Mouse (Mus musculus) T-cell, adult 2 months (primary cell): ENCODE results near the gene Ccdc62.

Experiments used
- DNase-seq: peaks from one replicate; pipeline ENCODE4 v3.0.0; 2022; ENCODE audit warnings: low spot score

Ccdc62 gene

GRCm38 (mm10) chr5:123980521-123981249, 50.2 kb downstream of the Ccdc62 start:
- no peak for DNase-seq

GRCm38 (mm10) chr5:123981250-123981554, 50.7 kb downstream of the Ccdc62 start:
- DNase-seq: no peak

DNA sequence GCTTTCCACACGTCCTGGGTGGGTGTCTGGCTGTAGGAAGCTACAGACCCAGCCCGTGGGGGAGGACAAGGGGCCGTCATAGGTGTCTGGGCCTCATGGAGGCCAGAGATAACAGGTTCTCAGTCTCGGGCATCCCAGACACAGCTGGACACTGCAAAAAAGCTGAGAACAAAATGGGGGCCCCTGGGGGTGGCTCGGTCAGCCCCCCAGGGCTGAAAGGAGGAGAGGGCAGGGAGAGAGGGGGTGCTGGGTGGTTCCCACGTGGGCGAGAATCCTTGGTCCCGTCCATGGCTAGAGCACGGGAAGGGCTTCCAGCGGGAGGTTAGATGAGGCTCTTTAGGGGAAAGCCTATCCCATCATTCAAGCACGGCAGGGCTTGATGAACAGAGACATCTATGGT, 52.4 kb downstream of the Ccdc62 start:
- no peak for DNase-seq

- DNase-seq: no peak
Observed at GRCm38 (mm10) chr5:123985434-123985833, 55.0 kb downstream of the Ccdc62 start.

DNA sequence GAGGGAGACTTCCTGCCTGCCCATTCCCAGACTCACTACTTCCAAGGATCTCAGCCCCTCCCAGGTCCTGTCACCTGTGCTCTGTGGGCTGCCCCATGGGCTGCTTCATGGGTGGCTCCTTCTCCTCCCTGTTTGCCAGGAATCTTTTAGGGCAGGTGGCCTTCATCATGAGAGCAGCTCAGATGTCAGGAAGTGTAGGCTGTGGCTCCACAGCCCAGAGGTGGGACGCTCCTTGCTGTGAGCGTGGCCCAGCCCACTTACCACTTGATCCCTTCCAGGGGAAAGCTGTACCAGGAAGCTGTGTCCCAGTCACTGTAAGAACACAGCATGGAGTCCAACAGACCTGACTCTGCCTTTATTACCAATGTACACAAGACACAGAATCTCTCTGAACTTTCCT, 56.4 kb downstream of the Ccdc62 start:
- no peak for DNase-seq

- DNase-seq: no peak
Observed at GRCm38 (mm10) chr5:123987511-123987910, 57.0 kb downstream of the Ccdc62 start.

- no peak for DNase-seq
Observed at GRCm38 (mm10) chr5:123989941-123990885, 59.7 kb downstream of the Ccdc62 start.

- DNase-seq: no peak
Observed at GRCm38 (mm10) chr5:123991321-123991720, 60.8 kb downstream of the Ccdc62 start.

- DNase-seq: no peak
Observed at GRCm38 (mm10) chr5:123992193-123992637, 61.7 kb downstream of the Ccdc62 start.

DNA sequence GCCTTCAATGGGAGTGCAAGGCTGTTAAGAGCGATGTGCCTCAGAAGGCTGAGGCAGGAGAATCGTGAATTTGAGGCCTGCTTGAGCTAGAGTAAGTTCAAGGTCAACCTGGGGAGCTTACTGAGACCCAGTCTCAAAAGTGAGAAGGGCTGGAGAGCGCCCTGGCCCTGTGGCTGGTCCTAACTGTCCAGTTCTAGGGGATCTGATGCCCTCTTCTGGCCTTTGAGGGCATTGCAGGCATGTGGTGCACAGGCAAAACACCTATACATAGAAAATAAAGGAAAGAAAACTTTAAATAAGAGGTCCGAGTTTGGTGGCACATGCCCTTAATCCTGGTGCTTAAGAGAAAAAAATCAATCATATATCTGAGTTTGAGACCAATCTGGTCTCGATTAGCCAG, 62.3 kb downstream of the Ccdc62 start:
- peak; percentile 49 for DNase-seq

GRCm38 (mm10) chr5:123993263-123994036, 63.0 kb downstream of the Ccdc62 start:
- DNase-seq: no peak

GRCm38 (mm10) chr5:123994468-123994867, 64.0 kb downstream of the Ccdc62 start:
- no peak for DNase-seq

DNA sequence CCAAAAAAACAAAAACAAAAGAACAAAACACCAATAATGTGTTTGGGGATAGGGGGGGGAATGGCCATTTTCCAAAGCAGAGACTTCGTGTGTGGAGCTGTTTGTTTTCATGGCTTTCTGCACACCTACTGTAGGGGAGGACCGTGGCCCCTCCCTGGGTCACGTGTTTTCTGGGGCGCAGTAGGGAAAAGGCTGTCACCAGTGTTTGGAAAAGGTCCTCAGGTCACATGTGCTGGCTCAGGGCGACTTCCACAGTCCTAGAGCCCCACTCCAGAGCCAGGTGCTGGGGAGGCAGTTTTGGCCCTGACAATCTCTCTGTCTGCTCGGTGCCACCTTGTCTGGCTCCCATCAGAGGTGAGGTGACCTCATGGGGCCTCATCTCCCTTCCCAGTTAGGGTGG, 64.9 kb downstream of the Ccdc62 start:
- DNase-seq: no peak

- DNase-seq: peak; percentile 37
Observed at GRCm38 (mm10) chr5:123996194-123996593, 65.7 kb downstream of the Ccdc62 start.

GRCm38 (mm10) chr5:123996695-123997094, 66.2 kb downstream of the Ccdc62 start:
- DNase-seq: no peak

- no peak for DNase-seq
Observed at GRCm38 (mm10) chr5:123997211-123997751, 66.8 kb downstream of the Ccdc62 start.

DNA sequence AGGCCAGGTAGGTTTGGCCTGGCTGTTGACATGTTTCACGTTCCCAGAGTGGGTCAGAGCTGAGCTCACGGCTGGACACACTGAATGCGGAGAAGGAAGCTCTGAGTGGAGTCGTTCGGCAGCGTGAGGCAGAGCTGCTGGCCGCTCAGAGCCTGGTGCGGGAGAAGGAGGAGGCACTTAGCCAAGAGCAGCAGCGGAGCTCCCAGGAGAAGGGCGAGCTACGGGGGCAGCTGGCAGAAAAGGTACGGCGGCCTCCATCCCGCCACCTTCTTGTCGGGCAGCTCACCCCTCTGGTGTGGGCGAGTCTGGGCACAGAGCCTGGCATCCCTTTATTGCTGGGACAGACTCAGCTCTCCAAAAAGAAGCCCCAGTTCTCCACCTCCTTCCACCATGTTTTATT, 67.3 kb downstream of the Ccdc62 start:
- no peak for DNase-seq

- DNase-seq: no peak
Observed at GRCm38 (mm10) chr5:123998370-123998769, 67.9 kb downstream of the Ccdc62 start.

GRCm38 (mm10) chr5:124000824-124001223, 70.3 kb downstream of the Ccdc62 start:
- peak; percentile 81 for DNase-seq

DNA sequence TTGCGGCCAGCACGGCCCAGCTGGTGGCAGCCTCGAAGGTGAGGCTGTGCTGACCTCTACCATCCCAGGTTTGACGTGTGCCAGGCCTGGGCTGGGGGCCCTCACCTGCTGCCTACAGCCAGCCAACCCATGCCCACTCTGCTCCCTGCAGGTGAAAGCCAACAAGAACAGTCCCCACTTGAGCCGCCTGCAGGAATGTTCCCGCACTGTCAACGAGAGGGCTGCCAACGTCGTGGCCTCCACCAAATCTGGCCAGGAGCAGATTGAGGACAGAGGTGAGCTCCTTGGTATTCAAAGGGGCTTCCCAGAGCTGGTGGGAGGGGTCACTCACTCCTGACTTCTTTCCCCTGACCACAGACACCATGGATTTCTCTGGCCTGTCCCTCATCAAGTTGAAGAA, 70.8 kb downstream of the Ccdc62 start:
- DNase-seq: no peak

GRCm38 (mm10) chr5:124002876-124003275, 72.4 kb downstream of the Ccdc62 start:
- DNase-seq: no peak

DNA sequence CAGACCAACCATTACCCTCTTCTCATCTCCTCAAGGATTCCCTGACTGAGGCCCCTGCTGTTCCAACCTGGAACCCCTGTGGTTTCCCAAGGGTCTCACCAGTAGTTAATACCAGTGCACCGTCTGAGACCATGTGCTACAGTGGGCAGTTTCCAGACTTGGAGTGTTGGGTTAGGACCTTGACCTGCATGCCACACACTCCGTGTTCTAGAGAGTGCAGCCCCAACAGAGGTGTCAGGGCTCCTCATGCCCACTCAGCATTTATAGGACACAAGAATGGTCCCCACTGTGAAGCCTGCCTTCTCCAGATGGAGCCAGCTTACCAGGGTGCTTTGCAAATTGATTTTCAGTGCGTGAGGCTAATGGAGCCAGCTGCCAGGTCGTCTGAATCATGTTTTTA, 72.9 kb downstream of the Ccdc62 start:
- DNase-seq: no peak
